Mouse (Mus musculus): ENCODE data around the gene Sorcs2.

The Sorcs2 gene

GRCm38 (mm10) chr5:36230301-36230780 lies 167.6 kb downstream of the Sorcs2 start:
- H3K36me3 ChIP-seq (ENCODE audit: insufficient read depth, low read length): no peaks in the 10 kb centered on the region
- TF ChIP-seq NANOG (IDR thresholded peaks at IDR 0.05; ENCODE audit: borderline replicate concordance, low read length) (no peak), CTCF (conservative IDR thresholded peaks at IDR 0.05; ENCODE audit: low read length) (no peak), POU5F1 (IDR thresholded peaks at IDR 0.05; ENCODE audit: borderline replicate concordance, low read length) (no peak)
- H3K4me1 ChIP-seq (replicated peaks; ENCODE audit: low read depth, low read length): peaks cover 8% of the 10 kb centered on the region
- H3K27me3 ChIP-seq (ENCODE audit: insufficient read depth, low read length): no peaks in the 10 kb centered on the region
- no peaks in the 10 kb centered on the region for H3K9me3 ChIP-seq (ENCODE audit: low read length)
- H3K4me3 ChIP-seq (replicated peaks; ENCODE audit: low read length): no peak overlapping the region

- Histone ChIP-seq H3K4me1 (replicated peaks; ENCODE audit: low read depth, low read length) (peaks cover 8% of the 10 kb centered on the region), H3K36me3 (ENCODE audit: insufficient read depth, low read length) (no peaks in the 10 kb centered on the region), H3K9me3 (ENCODE audit: low read length) (no peaks in the 10 kb centered on the region), H3K27me3 (ENCODE audit: insufficient read depth, low read length) (no peaks in the 10 kb centered on the region), H3K4me3 (replicated peaks; ENCODE audit: low read length) (no peak overlapping the region)
- no peak for TF ChIP-seq CTCF (conservative IDR thresholded peaks at IDR 0.05; ENCODE audit: low read length)
- TF ChIP-seq NANOG (IDR thresholded peaks at IDR 0.05; ENCODE audit: borderline replicate concordance, low read length): no peak
- no peak for TF ChIP-seq POU5F1 (IDR thresholded peaks at IDR 0.05; ENCODE audit: borderline replicate concordance, low read length)
Observed at GRCm38 (mm10) chr5:36228405-36229370, 169.3 kb downstream of the Sorcs2 start.

GRCm38 (mm10) chr5:36226296-36226695 lies 171.6 kb downstream of the Sorcs2 start:
- H3K4me3 ChIP-seq (replicated peaks; ENCODE audit: low read length): no peak overlapping the region
- H3K27me3 ChIP-seq (ENCODE audit: insufficient read depth, low read length): peaks cover 3% of the 10 kb centered on the region; the same call in 1 of the 2 replicates
- no peaks in the 10 kb centered on the region for H3K36me3 ChIP-seq (ENCODE audit: insufficient read depth, low read length)
- H3K9me3 ChIP-seq (ENCODE audit: low read length): no peaks in the 10 kb centered on the region
- TF ChIP-seq CTCF (conservative IDR thresholded peaks at IDR 0.05; ENCODE audit: low read length) (no peak), NANOG (IDR thresholded peaks at IDR 0.05; ENCODE audit: borderline replicate concordance, low read length) (no peak), POU5F1 (IDR thresholded peaks at IDR 0.05; ENCODE audit: borderline replicate concordance, low read length) (no peak)
- H3K4me1 ChIP-seq (replicated peaks; ENCODE audit: low read depth, low read length): peaks cover 8% of the 10 kb centered on the region

DNA sequence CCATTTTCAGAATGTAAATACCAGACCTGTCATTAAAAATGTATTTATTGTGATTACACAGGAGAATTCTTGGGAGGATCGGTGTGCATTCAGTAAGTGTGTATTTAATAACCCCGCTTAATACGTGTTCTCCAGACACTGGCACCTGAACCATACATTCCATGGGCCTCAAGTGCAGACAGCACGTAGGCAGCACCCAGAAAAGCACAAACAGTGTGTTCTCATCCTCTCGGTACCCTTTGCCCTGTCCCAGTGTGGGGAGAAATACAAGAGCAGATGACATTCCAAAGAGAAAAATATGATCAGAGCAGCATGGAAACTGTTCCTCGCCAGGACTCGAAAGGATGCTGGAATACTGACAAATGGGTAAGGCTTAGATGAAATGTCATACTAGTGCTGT lies 172.1 kb downstream of the Sorcs2 start:
- TF ChIP-seq NANOG (IDR thresholded peaks at IDR 0.05; ENCODE audit: borderline replicate concordance, low read length) (no peak), POU5F1 (IDR thresholded peaks at IDR 0.05; ENCODE audit: borderline replicate concordance, low read length) (no peak), CTCF (conservative IDR thresholded peaks at IDR 0.05; ENCODE audit: low read length) (no peak)
- H3K4me3 ChIP-seq (replicated peaks; ENCODE audit: low read length): no peak overlapping the region

GRCm38 (mm10) chr5:36223787-36224186 lies 174.2 kb downstream of the Sorcs2 start:
- Histone ChIP-seq H3K36me3 (ENCODE audit: insufficient read depth, low read length) (no peaks in the 10 kb centered on the region), H3K4me3 (replicated peaks; ENCODE audit: low read length) (no peak overlapping the region), H3K27me3 (ENCODE audit: insufficient read depth, low read length) (peaks cover 8% of the 10 kb centered on the region), H3K9me3 (ENCODE audit: low read length) (no peaks in the 10 kb centered on the region), H3K4me1 (replicated peaks; ENCODE audit: low read depth, low read length) (peaks cover 13% of the 10 kb centered on the region)
- TF ChIP-seq CTCF (conservative IDR thresholded peaks at IDR 0.05; ENCODE audit: low read length): peak; percentile 55
- no peak for TF ChIP-seq POU5F1 (IDR thresholded peaks at IDR 0.05; ENCODE audit: borderline replicate concordance, low read length)

More for the DNA sequence above, 172.1 kb downstream of the Sorcs2 start:
- peaks cover 13% of the 10 kb centered on the region for H3K4me1 ChIP-seq (replicated peaks; ENCODE audit: low read depth, low read length)
- no peaks in the 10 kb centered on the region for H3K36me3 ChIP-seq (ENCODE audit: insufficient read depth, low read length)
- H3K9me3 ChIP-seq (ENCODE audit: low read length): no peaks in the 10 kb centered on the region
- peaks cover 3% of the 10 kb centered on the region; the same call in 1 of the 2 replicates for H3K27me3 ChIP-seq (ENCODE audit: insufficient read depth, low read length)

- TF ChIP-seq NANOG (IDR thresholded peaks at IDR 0.05; ENCODE audit: borderline replicate concordance, low read length) (no peak; the same call in 1 of the 2 replicates), CTCF (conservative IDR thresholded peaks at IDR 0.05; ENCODE audit: low read length) (no peak), POU5F1 (IDR thresholded peaks at IDR 0.05; ENCODE audit: borderline replicate concordance, low read length) (no peak)
- H3K36me3 ChIP-seq (ENCODE audit: insufficient read depth, low read length): no peaks in the 10 kb centered on the region
- H3K27me3 ChIP-seq (ENCODE audit: insufficient read depth, low read length): peaks cover 8% of the 10 kb centered on the region
Observed at GRCm38 (mm10) chr5:36220626-36221025, 177.3 kb downstream of the Sorcs2 start.

GRCm38 (mm10) chr5:36220105-36220504 lies 177.8 kb downstream of the Sorcs2 start:
- Histone ChIP-seq H3K4me1 (replicated peaks; ENCODE audit: low read depth, low read length) (peaks cover 5% of the 10 kb centered on the region), H3K36me3 (ENCODE audit: insufficient read depth, low read length) (no peaks in the 10 kb centered on the region), H3K4me3 (replicated peaks; ENCODE audit: low read length) (no peak overlapping the region), H3K9me3 (ENCODE audit: low read length) (peaks cover 4% of the 10 kb centered on the region; the same call in 1 of the 2 replicates), H3K27me3 (ENCODE audit: insufficient read depth, low read length) (peaks cover 11% of the 10 kb centered on the region)
- TF ChIP-seq POU5F1 (IDR thresholded peaks at IDR 0.05; ENCODE audit: borderline replicate concordance, low read length): no peak
- TF ChIP-seq NANOG (IDR thresholded peaks at IDR 0.05; ENCODE audit: borderline replicate concordance, low read length): no peak
- no peak for TF ChIP-seq CTCF (conservative IDR thresholded peaks at IDR 0.05; ENCODE audit: low read length)

More at GRCm38 (mm10) chr5:36220626-36221025, 177.3 kb downstream of the Sorcs2 start:
- peaks cover 4% of the 10 kb centered on the region; the same call in 1 of the 2 replicates for H3K9me3 ChIP-seq (ENCODE audit: low read length)
- peaks cover 5% of the 10 kb centered on the region for H3K4me1 ChIP-seq (replicated peaks; ENCODE audit: low read depth, low read length)
- no peak overlapping the region for H3K4me3 ChIP-seq (replicated peaks; ENCODE audit: low read length)

DNA sequence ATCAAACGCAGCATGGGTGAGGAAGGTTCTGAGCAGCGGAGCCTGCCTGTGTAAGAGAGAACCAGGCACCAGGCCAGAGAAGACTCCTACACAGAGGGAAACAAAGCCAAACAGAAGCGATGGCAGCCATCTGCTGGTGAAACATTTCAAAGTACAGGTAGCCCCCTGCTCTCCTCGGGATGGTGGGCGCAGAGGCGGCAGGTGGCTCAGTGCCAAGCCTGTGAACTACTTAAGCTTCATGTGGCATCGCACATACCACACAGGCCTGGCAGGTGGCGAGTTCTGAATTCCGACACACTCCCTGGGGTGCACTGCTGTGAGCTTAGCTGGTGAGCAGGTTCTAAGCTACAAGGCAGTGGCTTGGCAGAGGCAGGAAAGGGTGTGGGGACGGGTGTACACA lies 184.6 kb downstream of the Sorcs2 start:
- no peak overlapping the region for H3K4me3 ChIP-seq (replicated peaks; ENCODE audit: low read length)
- H3K36me3 ChIP-seq (ENCODE audit: insufficient read depth, low read length): no peaks in the 10 kb centered on the region
- H3K9me3 ChIP-seq (ENCODE audit: low read length): peaks cover 11% of the 10 kb centered on the region
- TF ChIP-seq NANOG (IDR thresholded peaks at IDR 0.05; ENCODE audit: borderline replicate concordance, low read length) (no peak), POU5F1 (IDR thresholded peaks at IDR 0.05; ENCODE audit: borderline replicate concordance, low read length) (no peak), CTCF (conservative IDR thresholded peaks at IDR 0.05; ENCODE audit: low read length) (no peak)
- H3K27me3 ChIP-seq (ENCODE audit: insufficient read depth, low read length): 0 out of 2 replicates have a peak, but pooled peaks cover 3% of the 10 kb centered on the region
- no peaks in the 10 kb centered on the region for H3K4me1 ChIP-seq (replicated peaks; ENCODE audit: low read depth, low read length)
